Mouse (Mus musculus): ENCODE results near the gene Irs1. TPM values are rescaled to one million over a fixed set of nuclear protein-coding genes. Genes with fewer than 3 reads are reported as not detected.

Gene Irs1
- total and polyA plus RNA-seq, 2 experiments, result 7.6 to 8.2 TPM

GRCm38 (mm10) chr1:82243260-82243825, 47.9 kb downstream of the Irs1 start:
- Histone ChIP-seq H3K4me3 (ENCODE audit: insufficient read depth, low read depth, low read length) (no peak overlapping the region), H3K9ac (ENCODE audit: low read depth, low read length) (no peak overlapping the region), H3K27ac (replicated peaks; ENCODE audit: insufficient read depth, low read depth, low read length) (no peak overlapping the region), H3K36me3 (ENCODE audit: control insufficient read depth, insufficient read depth, low read length) (no peaks in the 10 kb centered on the region), H3K79me2 (ENCODE audit: control insufficient read depth, insufficient read depth, low read length) (peaks cover 8% of the 10 kb centered on the region; the same call in 1 of the 2 replicates), H3K4me1 (ENCODE audit: control insufficient read depth, insufficient read depth, low read length) (peaks cover 30% of the 10 kb centered on the region), H3K27me3 (ENCODE audit: control insufficient read depth, insufficient read depth, low read length) (no peaks in the 10 kb centered on the region)
- TF ChIP-seq CTCF (IDR thresholded peaks at IDR 0.05; ENCODE audit: low read depth, low read length), result no peak
- TF ChIP-seq POLR2A (IDR thresholded peaks at IDR 0.05; ENCODE audit: extremely low read depth, insufficient read depth, low read length), result no peak
- peak; percentile 80 for DNase-seq (ENCODE audit: extremely low read depth, low read depth, low spot score)
- WGBS, result 29% methylated on average over 6 of the region's 6 CpGs

- H3K9ac ChIP-seq (ENCODE audit: low read depth, low read length), result no peak overlapping the region
- H3K4me3 ChIP-seq (ENCODE audit: insufficient read depth, low read depth, low read length), result no peak overlapping the region
- H3K36me3 ChIP-seq (ENCODE audit: control insufficient read depth, insufficient read depth, low read length), result peaks cover 5% of the 10 kb centered on the region
- H3K27ac ChIP-seq (replicated peaks; ENCODE audit: insufficient read depth, low read depth, low read length), result peak overlapping the region; percentile 63
- peaks cover 2% of the 10 kb centered on the region; the same call in 1 of the 2 replicates for H3K79me2 ChIP-seq (ENCODE audit: control insufficient read depth, insufficient read depth, low read length)
- H3K4me1 ChIP-seq (ENCODE audit: control insufficient read depth, insufficient read depth, low read length), result peaks cover 40% of the 10 kb centered on the region
- no peak for TF ChIP-seq CTCF (IDR thresholded peaks at IDR 0.05; ENCODE audit: low read depth, low read length)
- TF ChIP-seq POLR2A (IDR thresholded peaks at IDR 0.05; ENCODE audit: extremely low read depth, insufficient read depth, low read length), result no peak
- DNase-seq (ENCODE audit: extremely low read depth, low read depth, low spot score), result peak; percentile 81
- WGBS, result 13% methylated on average over 3 of the region's 3 CpGs
- no peaks in the 10 kb centered on the region for H3K27me3 ChIP-seq (ENCODE audit: control insufficient read depth, insufficient read depth, low read length)
These were observed 51.6 kb downstream of the Irs1 start for GRCm38 (mm10) chr1:82239409-82240201.

- TF ChIP-seq POLR2A (IDR thresholded peaks at IDR 0.05; ENCODE audit: extremely low read depth, insufficient read depth, low read length) (no peak), CTCF (IDR thresholded peaks at IDR 0.05; ENCODE audit: low read depth, low read length) (no peak)
- Histone ChIP-seq H3K27ac (replicated peaks; ENCODE audit: insufficient read depth, low read depth, low read length) (peak overlapping the region; percentile 60; the same call in 1 of the 2 replicates), H3K4me1 (ENCODE audit: control insufficient read depth, insufficient read depth, low read length) (peaks cover 41% of the 10 kb centered on the region), H3K27me3 (ENCODE audit: control insufficient read depth, insufficient read depth, low read length) (no peaks in the 10 kb centered on the region), H3K9ac (ENCODE audit: low read depth, low read length) (no peak overlapping the region), H3K4me3 (ENCODE audit: insufficient read depth, low read depth, low read length) (no peak overlapping the region), H3K79me2 (ENCODE audit: control insufficient read depth, insufficient read depth, low read length) (peaks cover 4% of the 10 kb centered on the region; the same call in 1 of the 2 replicates), H3K36me3 (ENCODE audit: control insufficient read depth, insufficient read depth, low read length) (peaks cover 5% of the 10 kb centered on the region)
- DNase-seq (ENCODE audit: extremely low read depth, low read depth, low spot score), result peak; percentile 95
- 16% methylated on average over 4 of the region's 4 CpGs for WGBS
These were observed 53.0 kb downstream of the Irs1 start for GRCm38 (mm10) chr1:82238245-82238644.

GRCm38 (mm10) chr1:82235455-82236104, 55.6 kb downstream of the Irs1 start:
- Histone ChIP-seq H3K27me3 (ENCODE audit: control insufficient read depth, insufficient read depth, low read length) (no peaks in the 10 kb centered on the region), H3K9ac (ENCODE audit: low read depth, low read length) (no peak overlapping the region), H3K79me2 (ENCODE audit: control insufficient read depth, insufficient read depth, low read length) (0 out of 2 replicates have a peak, but pooled peaks cover 2% of the 10 kb centered on the region), H3K4me1 (ENCODE audit: control insufficient read depth, insufficient read depth, low read length) (peaks cover 38% of the 10 kb centered on the region), H3K27ac (replicated peaks; ENCODE audit: insufficient read depth, low read depth, low read length) (peak overlapping the region; percentile 75), H3K4me3 (ENCODE audit: insufficient read depth, low read depth, low read length) (no peak overlapping the region), H3K36me3 (ENCODE audit: control insufficient read depth, insufficient read depth, low read length) (peaks cover 5% of the 10 kb centered on the region)
- no peak for DNase-seq (ENCODE audit: extremely low read depth, low read depth, low spot score)
- 69% methylated on average over 3 of the region's 3 CpGs for WGBS
- no peak for TF ChIP-seq POLR2A (IDR thresholded peaks at IDR 0.05; ENCODE audit: extremely low read depth, insufficient read depth, low read length)

GRCm38 (mm10) chr1:82234616-82235015, 56.6 kb downstream of the Irs1 start:
- peaks cover 5% of the 10 kb centered on the region for H3K36me3 ChIP-seq (ENCODE audit: control insufficient read depth, insufficient read depth, low read length)
- H3K27me3 ChIP-seq (ENCODE audit: control insufficient read depth, insufficient read depth, low read length), result no peaks in the 10 kb centered on the region
- H3K4me1 ChIP-seq (ENCODE audit: control insufficient read depth, insufficient read depth, low read length), result peaks cover 32% of the 10 kb centered on the region
- DNase-seq (ENCODE audit: extremely low read depth, low read depth, low spot score), result peak; percentile 98
- H3K9ac ChIP-seq (ENCODE audit: low read depth, low read length), result no peak overlapping the region
- H3K79me2 ChIP-seq (ENCODE audit: control insufficient read depth, insufficient read depth, low read length), result 0 out of 2 replicates have a peak, but pooled peaks cover 2% of the 10 kb centered on the region
- no peak overlapping the region for H3K4me3 ChIP-seq (ENCODE audit: insufficient read depth, low read depth, low read length)
- TF ChIP-seq POLR2A (IDR thresholded peaks at IDR 0.05; ENCODE audit: extremely low read depth, insufficient read depth, low read length) (no peak), CTCF (IDR thresholded peaks at IDR 0.05; ENCODE audit: low read depth, low read length) (no peak)
- H3K27ac ChIP-seq (replicated peaks; ENCODE audit: insufficient read depth, low read depth, low read length), result peak overlapping the region; percentile 57
- WGBS, result 26% methylated on average over 3 of the region's 3 CpGs
